Mouse (Mus musculus) cortical plate, adult 2 months (tissue): Measurements from ENCODE around the gene Mrtfa.

Source experiments
- CTCF ChIP-seq: fragments of 200-500 bp; IDR thresholded peaks from 2 replicates; pipeline ENCODE4 v1.5.1; 2011; ENCODE audit warnings: mild to moderate bottlenecking, control low read depth, low read length; ENCODE audit not compliant: insufficient read depth; ENCODE audit errors: extremely low read depth
- POLR2A ChIP-seq: fragments of 200-500 bp; IDR thresholded peaks from 2 replicates; pipeline ENCODE4 v1.6.1; 2011; ENCODE audit warnings: mild to moderate bottlenecking, low read length, control low read depth; ENCODE audit not compliant: insufficient read depth; ENCODE audit errors: extremely low read depth

DNA sequence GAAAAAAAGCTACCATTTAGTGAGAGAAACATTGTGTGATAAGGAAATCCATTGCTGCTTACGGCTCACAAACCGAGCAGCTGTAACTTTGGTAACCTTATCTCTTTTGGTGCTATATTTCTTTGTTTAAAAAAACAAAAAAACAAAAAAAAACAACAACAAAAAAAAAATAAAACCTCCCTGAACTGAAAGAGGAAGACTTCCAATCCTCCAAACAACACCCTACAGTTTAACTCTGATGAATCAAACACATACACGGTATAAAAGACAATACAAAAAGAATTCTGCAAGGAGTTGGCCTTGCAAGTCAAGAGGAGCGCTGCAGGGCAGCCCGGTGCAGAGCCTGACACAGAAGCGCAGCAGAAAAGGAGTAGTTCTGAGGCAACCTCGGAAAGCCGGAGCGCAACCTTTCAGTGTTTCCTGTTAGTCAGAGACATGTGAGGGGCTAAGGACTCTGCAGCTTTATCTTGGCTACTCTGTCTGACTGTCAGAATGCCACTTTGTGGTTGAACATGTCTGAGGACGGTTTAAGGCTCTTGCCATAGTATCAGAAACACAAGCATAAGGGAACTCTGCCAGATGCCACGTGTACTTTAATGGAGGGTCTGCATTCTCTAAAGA is 48.5 kb downstream of the Mrtfa start:
- TF ChIP-seq POLR2A (no peak), CTCF (no peak)
